Mouse (Mus musculus) spleen, adult 2 months (tissue): Measurements from ENCODE around the gene Apoe.

ENCODE experiments used
- CTCF ChIP-seq: fragments of 200-500 bp; IDR thresholded peaks from 2 replicates; pipeline ENCODE4 v1.5.1; 2011; ENCODE audit warnings: mild to moderate bottlenecking, inconsistent platforms; ENCODE audit not compliant: insufficient read depth, insufficient read length, insufficient replicate concordance; ENCODE audit errors: extremely low read depth
- POLR2A ChIP-seq: fragments of 200-500 bp; IDR thresholded peaks from 2 replicates; pipeline ENCODE4 v1.6.1; 2011; ENCODE audit warnings: low read depth, low read length, inconsistent platforms

GRCm38 (mm10) chr7:19714836-19715235, 15.8 kb upstream of the Apoe start:
- TF ChIP-seq POLR2A, result no peak
- no peak for TF ChIP-seq CTCF
